Mouse (Mus musculus) neural tube, embryonic 11.5 days (tissue): ENCODE measurements at regions not wholly inside any gene's neighbourhood (a gene's known extent, or its start where the extent isn't known, plus 50 kb on each side); places are given as distances from the start of the nearest gene placed in this dataset.

Source experiments
- ATAC-seq: fragments of 200-750 bp; cut with Nextera tagmentation; 2 replicates; pipeline ENCODE4 v1.8.0; 2017; ENCODE audit warnings: moderate number of reproducible peaks, mild to moderate bottlenecking, moderate TSS enrichment, moderate library complexity; ENCODE audit not compliant: insufficient read depth, low FRiP score, low TSS enrichment
- DNase-seq: peaks from one replicate; pipeline ENCODE4 v3.0.0-alpha.2; 2015; ENCODE audit warnings: low spot score
- H3K27ac ChIP-seq: fragments of 300-500 bp; sonication (generic); 2 replicates; pipeline ENCODE4 v1.5.1; 2014; ENCODE audit warnings: low read depth, mild to moderate bottlenecking, low read length
- H3K27me3 ChIP-seq: fragments of 300-500 bp; sonication (generic); 2 replicates; pipeline ENCODE4 v1.6.1; 2014; ENCODE audit warnings: mild to moderate bottlenecking, low read length, mixed read lengths; ENCODE audit not compliant: control insufficient read depth, insufficient read depth
- H3K36me3 ChIP-seq: fragments of 300-500 bp; sonication (generic); 2 replicates; pipeline ENCODE4 v1.6.1; 2014; ENCODE audit warnings: mild to moderate bottlenecking, low read length, moderate library complexity, mixed read lengths; ENCODE audit not compliant: control insufficient read depth, insufficient read depth
- H3K4me1 ChIP-seq: fragments of 300-500 bp; sonication (generic); 2 replicates; pipeline ENCODE4 v1.6.1; 2014; ENCODE audit warnings: low read length, mixed read lengths; ENCODE audit not compliant: control insufficient read depth, insufficient read depth
- H3K4me2 ChIP-seq: fragments of 300-500 bp; sonication (generic); 2 replicates; pipeline ENCODE4 v1.6.1; 2014; ENCODE audit warnings: low read depth, mild to moderate bottlenecking, moderate library complexity
- H3K4me3 ChIP-seq: fragments of 300-500 bp; sonication (generic); 2 replicates; pipeline ENCODE4 v1.5.1; 2014; ENCODE audit warnings: low read depth, low read length
- H3K9ac ChIP-seq: fragments of 300-500 bp; sonication (generic); 2 replicates; pipeline ENCODE4 v1.6.1; 2014; ENCODE audit warnings: mild to moderate bottlenecking, low read length
- H3K9me3 ChIP-seq: fragments of 300-500 bp; sonication (generic); 2 replicates; pipeline ENCODE4 v1.6.1; 2016; ENCODE audit warnings: low read length; ENCODE audit not compliant: control insufficient read depth
- WGBS: fragments of 180-500 bp; shearing (Covaris S2); extraction: QIAGEN DNeasy Blood & Tissue Kit; methylation state at CpG from one replicate; pipeline ENCODE4 v1.1.7; 2014; 5-methylcytosine and 5-hydroxymethylcytosine counted together

DNA sequence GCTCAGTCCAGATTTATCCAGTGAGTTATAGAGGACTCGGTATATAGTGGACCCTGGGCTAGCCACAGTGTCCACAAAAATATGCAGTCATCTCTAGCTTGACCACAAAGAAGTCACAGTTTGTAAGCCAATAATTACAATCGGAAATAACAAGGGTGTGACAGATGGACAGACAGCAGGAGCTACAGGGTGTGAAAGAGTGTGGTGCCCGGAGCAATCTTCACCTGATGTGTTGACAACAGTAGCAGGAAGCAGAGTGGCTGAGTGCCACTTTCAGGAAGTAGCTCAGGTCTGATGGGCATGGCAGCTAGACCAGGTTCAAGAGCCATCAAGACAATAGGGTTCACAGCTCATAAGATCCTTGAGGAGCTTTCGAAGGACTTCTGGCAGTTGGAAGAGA is 308.6 kb downstream of the Irx2 start:
- Histone ChIP-seq H3K4me2 (no peak overlapping the region), H3K4me3 (no peak overlapping the region), H3K9ac (no peak overlapping the region), H3K36me3 (no peaks in the 10 kb centered on the region), H3K27ac (no peak overlapping the region), H3K4me1 (no peaks in the 10 kb centered on the region), H3K27me3 (no peaks in the 10 kb centered on the region), H3K9me3 (peaks cover 3% of the 10 kb centered on the region; the same call in 1 of the 2 replicates)
- no peak for DNase-seq
- WGBS = 88% methylated on average over 4 of the region's 4 CpGs
- no peak for ATAC-seq

DNA sequence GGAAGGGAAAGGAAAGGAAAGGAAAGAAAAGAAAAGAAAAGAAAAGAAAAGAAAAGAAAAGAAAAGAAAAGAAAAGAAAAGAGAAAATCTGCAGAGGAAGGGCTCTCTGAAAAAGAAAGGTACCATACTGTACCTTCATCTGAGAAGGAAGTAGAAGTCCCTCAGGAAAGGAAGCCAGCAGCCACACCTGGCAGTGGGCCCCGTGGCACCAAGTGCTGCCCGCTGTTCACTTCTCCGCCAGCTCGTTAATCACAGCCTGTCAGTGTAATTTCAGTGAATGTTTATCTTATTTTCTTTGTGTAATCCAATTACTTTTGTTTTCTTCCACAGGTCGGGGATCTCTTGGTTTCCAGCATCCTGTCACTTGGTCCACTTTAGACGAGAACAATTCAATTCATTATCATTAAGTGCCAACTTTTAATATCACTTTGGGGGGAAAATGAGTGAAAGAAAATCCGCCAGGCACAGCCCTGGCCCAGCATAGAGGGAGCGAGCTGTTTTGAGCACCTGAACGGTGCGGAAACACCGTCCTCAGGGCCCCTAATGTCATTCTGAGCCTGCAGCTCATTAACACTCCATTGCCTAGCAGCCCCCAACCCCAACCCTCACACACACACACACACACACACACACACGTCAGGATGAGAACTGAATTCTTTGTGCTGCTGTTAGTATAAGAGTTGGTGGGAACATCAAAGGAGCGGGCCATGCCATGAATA is 309.7 kb downstream of the Irx2 start:
- no peak overlapping the region for H3K4me2 ChIP-seq
- H3K4me3 ChIP-seq = no peak overlapping the region
- no peak overlapping the region for H3K27ac ChIP-seq
- 68% methylated on average over 13 of the region's 13 CpGs for WGBS
- no peak for ATAC-seq
- H3K9me3 ChIP-seq = no peaks in the 10 kb centered on the region
- H3K9ac ChIP-seq = no peak overlapping the region
- no peaks in the 10 kb centered on the region for H3K36me3 ChIP-seq
- DNase-seq = no peak
- no peaks in the 10 kb centered on the region for H3K4me1 ChIP-seq
- H3K27me3 ChIP-seq = no peaks in the 10 kb centered on the region

DNA sequence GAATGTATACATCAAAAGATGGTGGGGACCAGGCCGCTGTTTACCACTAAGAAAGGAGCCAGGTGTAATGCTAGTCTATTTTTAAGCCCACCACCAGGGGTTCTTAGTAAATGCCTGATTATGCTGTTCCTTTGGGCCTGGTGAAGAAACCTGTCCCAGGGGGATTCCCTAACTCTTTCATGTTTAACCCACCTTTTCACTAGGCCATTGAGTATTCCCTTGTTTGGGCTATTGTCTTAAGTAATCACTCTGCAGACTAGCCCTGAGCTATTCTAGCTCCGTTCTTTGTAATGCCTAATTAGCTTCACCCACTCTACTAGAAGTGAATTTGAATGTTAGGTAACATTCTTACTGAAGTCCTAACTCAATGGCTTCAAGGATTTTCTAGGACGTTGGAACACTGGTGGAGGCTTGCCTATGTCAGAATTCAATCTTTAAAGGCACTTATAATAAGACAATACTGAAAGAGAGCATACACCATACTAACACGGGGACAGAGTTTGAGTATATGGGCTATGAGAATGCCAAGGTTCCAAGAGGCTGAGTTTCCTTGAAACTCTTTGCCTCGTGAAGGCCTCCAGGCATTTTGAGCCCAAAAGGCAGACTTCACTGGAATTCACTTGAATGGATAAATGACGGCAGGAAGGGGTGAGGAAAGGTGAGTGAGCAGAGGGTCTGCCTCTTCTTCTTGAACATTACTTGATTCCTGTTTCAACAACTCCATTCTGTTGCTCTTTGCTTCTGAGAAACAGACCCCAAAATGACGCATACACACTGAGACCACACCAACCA is 312.7 kb upstream of the Irx4 start:
- no peak overlapping the region for H3K27ac ChIP-seq
- no peak for DNase-seq
- 72% methylated on average over 7 of the region's 7 CpGs for WGBS
- no peaks in the 10 kb centered on the region for H3K27me3 ChIP-seq
- H3K36me3 ChIP-seq = no peaks in the 10 kb centered on the region
- no peak overlapping the region for H3K9ac ChIP-seq
- H3K9me3 ChIP-seq = no peaks in the 10 kb centered on the region
- ATAC-seq = no peak
- no peak overlapping the region for H3K4me2 ChIP-seq
- no peaks in the 10 kb centered on the region for H3K4me1 ChIP-seq
- no peak overlapping the region for H3K4me3 ChIP-seq

DNA sequence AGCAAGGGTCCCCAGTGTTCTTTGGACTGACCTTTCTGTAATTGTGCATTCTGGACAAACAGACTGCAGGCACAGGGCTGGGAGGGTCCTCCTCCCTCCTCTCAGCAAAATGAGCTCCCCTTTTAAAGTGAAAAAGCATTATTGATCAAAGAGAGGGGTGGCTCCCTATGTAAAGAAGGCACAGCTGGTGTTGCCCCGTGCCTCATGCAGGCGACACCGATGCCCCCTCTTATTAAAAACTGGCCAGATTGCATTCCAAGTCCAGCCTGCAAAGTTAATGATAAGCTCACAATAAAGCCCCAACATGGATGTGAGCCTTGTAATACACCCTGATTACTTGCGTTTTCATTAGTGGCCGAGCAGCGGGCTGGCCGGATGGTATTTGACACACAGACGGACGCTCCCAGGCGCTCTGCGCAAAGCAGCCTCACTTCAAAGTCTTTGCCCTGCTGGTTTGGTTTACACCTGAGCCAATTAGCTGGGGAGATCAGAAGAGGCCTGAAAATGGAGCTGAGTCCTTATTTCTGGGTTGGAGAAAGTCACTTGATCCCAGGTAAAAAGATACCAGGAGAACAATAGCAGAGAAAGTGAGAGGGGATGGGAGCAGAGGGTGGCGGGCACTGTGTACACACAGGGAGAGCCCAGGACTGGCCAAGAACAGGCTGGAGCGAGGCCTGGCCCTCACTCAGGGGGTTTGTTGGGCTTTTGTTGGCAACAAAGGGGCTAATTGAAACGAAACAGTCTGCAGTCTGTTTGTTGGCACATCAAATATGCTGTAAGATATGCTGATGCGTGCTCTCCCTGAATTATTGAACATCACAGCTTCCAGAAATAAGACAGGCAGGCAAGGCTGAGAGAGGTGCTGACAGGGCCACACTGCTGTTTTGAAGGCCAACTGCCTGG is 301.4 kb upstream of the Irx4 start:
- Histone ChIP-seq H3K4me3 (no peak overlapping the region), H3K9ac (no peak overlapping the region), H3K27ac (no peak overlapping the region), H3K9me3 (no peaks in the 10 kb centered on the region), H3K4me2 (no peak overlapping the region), H3K36me3 (no peaks in the 10 kb centered on the region), H3K27me3 (no peaks in the 10 kb centered on the region), H3K4me1 (no peaks in the 10 kb centered on the region)
- ATAC-seq = no peak
- WGBS = 15% methylated on average over 15 of the region's 15 CpGs
- DNase-seq = no peak

DNA sequence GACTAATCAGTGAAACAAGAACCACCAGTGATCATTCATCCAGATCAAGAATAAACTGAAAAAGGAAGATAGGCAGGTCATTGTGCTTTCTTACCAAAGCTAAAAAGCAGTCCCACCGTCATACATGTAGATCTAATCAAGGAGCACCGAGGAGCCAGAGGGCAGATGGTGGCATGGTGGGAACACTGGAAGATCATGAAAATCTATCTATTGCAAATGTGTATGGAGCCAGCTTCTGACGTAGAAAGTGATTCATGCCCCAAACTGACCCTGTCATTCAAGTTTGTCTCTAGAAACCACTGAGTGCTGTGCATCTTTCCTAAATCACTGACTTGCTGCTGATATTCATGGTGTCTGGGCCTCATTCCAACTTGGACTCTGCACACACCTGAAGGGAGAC is 299.0 kb upstream of the Irx4 start:
- no peak for DNase-seq
- Histone ChIP-seq H3K27ac (no peak overlapping the region), H3K27me3 (no peaks in the 10 kb centered on the region), H3K4me2 (no peak overlapping the region), H3K36me3 (no peaks in the 10 kb centered on the region), H3K4me1 (no peaks in the 10 kb centered on the region), H3K9ac (no peak overlapping the region), H3K9me3 (no peaks in the 10 kb centered on the region), H3K4me3 (no peak overlapping the region)
- ATAC-seq = no peak
- WGBS = 94% methylated on average over 3 of the region's 3 CpGs

DNA sequence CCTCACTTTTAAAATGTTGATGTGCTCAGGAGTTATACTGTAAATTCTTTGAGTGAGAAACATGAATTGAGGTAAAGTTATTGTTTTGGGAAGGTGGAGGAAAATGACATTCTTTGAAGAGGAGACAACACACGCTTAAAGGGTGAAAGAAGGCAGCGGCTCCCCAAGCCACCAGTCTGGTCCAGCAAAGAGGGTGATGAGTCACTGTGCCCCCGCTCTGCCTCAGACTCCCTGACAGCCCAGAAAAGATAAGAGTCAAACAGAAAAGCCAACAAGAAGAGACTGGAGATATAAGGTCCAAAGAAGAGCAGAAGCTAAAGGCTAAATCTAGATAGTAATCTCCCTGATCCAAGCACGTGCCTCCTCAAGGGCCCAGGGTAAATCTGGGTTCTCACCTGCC is 288.1 kb upstream of the Irx4 start:
- DNase-seq (no peak), ATAC-seq (no peak)
- H3K4me1 ChIP-seq = no peaks in the 10 kb centered on the region
- no peaks in the 10 kb centered on the region for H3K9me3 ChIP-seq
- no peak overlapping the region for H3K4me3 ChIP-seq
- no peaks in the 10 kb centered on the region for H3K36me3 ChIP-seq
- no peak overlapping the region for H3K4me2 ChIP-seq
- H3K27me3 ChIP-seq = no peaks in the 10 kb centered on the region
- no peak overlapping the region for H3K27ac ChIP-seq
- no peak overlapping the region for H3K9ac ChIP-seq
- WGBS = 88% methylated on average over 4 of the region's 4 CpGs

DNA sequence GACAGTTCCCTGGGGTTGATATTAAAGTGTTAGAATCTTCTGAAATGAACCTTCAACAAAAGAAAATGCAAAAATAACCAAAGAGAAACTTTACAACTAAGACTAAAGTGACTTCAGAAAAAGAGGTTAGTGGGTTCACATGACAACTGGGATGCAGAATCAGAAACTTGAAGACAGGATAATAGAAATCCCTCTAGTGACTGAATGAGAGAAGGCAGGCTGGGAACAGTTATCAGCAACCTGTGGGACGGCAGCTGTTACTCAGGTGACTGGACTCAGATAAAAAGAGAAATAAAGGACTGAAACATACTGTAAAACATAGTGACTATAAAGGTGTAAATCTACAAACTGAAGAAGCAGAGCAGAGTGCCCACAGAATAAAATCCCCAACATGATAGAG is 287.4 kb upstream of the Irx4 start:
- Histone ChIP-seq H3K9me3 (no peaks in the 10 kb centered on the region), H3K4me1 (no peaks in the 10 kb centered on the region), H3K36me3 (no peaks in the 10 kb centered on the region), H3K4me2 (no peak overlapping the region), H3K9ac (no peak overlapping the region), H3K27ac (no peak overlapping the region), H3K27me3 (no peaks in the 10 kb centered on the region), H3K4me3 (no peak overlapping the region)
- no peak for ATAC-seq
- DNase-seq = no peak
- WGBS = 50% methylated on average over 1 of the region's 1 CpGs

DNA sequence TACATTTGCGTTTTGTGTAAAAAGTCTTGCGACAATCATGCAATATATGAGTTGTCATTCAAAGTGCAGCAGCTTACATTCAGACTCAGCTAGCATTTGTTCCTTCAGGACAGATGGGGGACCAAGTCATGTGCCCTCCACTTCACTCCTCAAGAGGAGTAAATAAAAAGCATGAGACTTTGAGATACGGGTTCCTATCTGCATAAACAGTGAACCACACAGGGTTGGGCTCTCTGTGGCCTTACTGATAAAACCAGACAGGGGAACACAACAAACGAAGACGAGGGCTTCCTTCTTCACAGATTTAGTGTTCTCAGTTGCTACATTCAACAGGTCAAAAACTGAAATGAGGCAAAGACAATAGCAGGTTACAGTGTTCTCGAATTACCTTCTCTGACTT is 283.1 kb upstream of the Irx4 start:
- DNase-seq (no peak), ATAC-seq (no peak)
- H3K4me3 ChIP-seq = no peak overlapping the region
- WGBS = 89% methylated on average over 6 of the region's 6 CpGs
- H3K4me1 ChIP-seq = no peaks in the 10 kb centered on the region
- H3K27me3 ChIP-seq = no peaks in the 10 kb centered on the region
- no peak overlapping the region for H3K4me2 ChIP-seq
- H3K36me3 ChIP-seq = no peaks in the 10 kb centered on the region
- no peak overlapping the region for H3K27ac ChIP-seq
- H3K9ac ChIP-seq = no peak overlapping the region
- H3K9me3 ChIP-seq = no peaks in the 10 kb centered on the region
